Mouse (Mus musculus) 3134 (cell line): Measurements from ENCODE around the gene Olfr281.
A peak's percentile ranks its signal among the peaks of the same experiment; 100 is the strongest.

Experiments
- DNase-seq: peaks from one replicate; pipeline ENCODE4 v3.0.0-alpha.2; 2011; ENCODE audit warnings: low spot score; ENCODE audit not compliant: insufficient read length; ENCODE audit errors: extremely low read depth

The Olfr281 gene

GRCm38 (mm10) chr15:98483907-98484886 lies 31.8 kb downstream of the Olfr281 start:
- DNase-seq: no peak

- DNase-seq: no peak
Measured at GRCm38 (mm10) chr15:98486433-98487021, 34.1 kb downstream of the Olfr281 start.

GRCm38 (mm10) chr15:98491332-98491731 lies 38.9 kb downstream of the Olfr281 start:
- no peak for DNase-seq

GRCm38 (mm10) chr15:98492102-98492501 lies 39.7 kb downstream of the Olfr281 start, which contains the start of gene Olfr279:
Gene Olfr279, plus strand, starts transcription at chr15:98492402.
- DNase-seq: no peak

GRCm38 (mm10) chr15:98497631-98498030 lies 45.2 kb downstream of the Olfr281 start:
- no peak for DNase-seq

GRCm38 (mm10) chr15:98503317-98503716 lies 50.9 kb downstream of the Olfr281 start:
- no peak for DNase-seq

GRCm38 (mm10) chr15:98504514-98504913 lies 52.1 kb downstream of the Olfr281 start:
- peak; percentile 30 for DNase-seq

GRCm38 (mm10) chr15:98506253-98506957 lies 54.0 kb downstream of the Olfr281 start:
- DNase-seq: no peak

GRCm38 (mm10) chr15:98507321-98507720 lies 54.9 kb downstream of the Olfr281 start:
- no peak for DNase-seq

- DNase-seq: no peak
Measured at GRCm38 (mm10) chr15:98509387-98509786, 57.0 kb downstream of the Olfr281 start.
